Mouse (Mus musculus) Patski (cell line): ENCODE measurements at regions not wholly inside any gene's neighbourhood (a gene's known extent, or its start where the extent isn't known, plus 50 kb on each side); places are given as distances from the start of the nearest gene placed in this dataset.

ENCODE experiments used
- ATAC-seq: fragments of 100-300 bp; one replicate; pipeline ENCODE4 v1.8.0; 2021
- CTCF ChIA-PET: fragments of 350-600 bp; sonication (Branson Sonifier 250); formaldehyde crosslinking; loops from one replicate; lab custom pipeline; 2022; ENCODE audit warnings: inconsistent platforms; lab: Charles Lee
- POLR2A ChIA-PET: fragments of 350-600 bp; sonication (Branson Sonifier 250); formaldehyde crosslinking; loops from one replicate; lab custom pipeline; 2022; ENCODE audit warnings: antibody characterized with exemption, inconsistent platforms; lab: Charles Lee
- DNase-seq: peaks from one replicate; pipeline ENCODE4 v3.0.0-alpha.2; 2011; ENCODE audit warnings: low read depth, low spot score
- H3K27me3 ChIP-seq: fragments of 371-371 bp; one replicate; pipeline ENCODE4 v1.5.1; 2021
- CTCF ChIP-seq: fragments of 100-300 bp; IDR thresholded peaks from one replicate; pipeline ENCODE4 v1.5.1; 2021
- in situ Hi-C: fragments of 300-500 bp; cut with MboI; formaldehyde crosslinking; loops from 3 replicates; pipeline ENCODE4 v1.11.1; 2018; ENCODE audit warnings: low pct_unique_long_range_greater_than_20kb, mixed read lengths

GRCm38 (mm10) chr2:57772315-57772714 lies 225.4 kb upstream of the Galnt5 start:
- ATAC-seq (no peak), DNase-seq (no peak)
- ChIA-PET POLR2A (no interaction called here), CTCF (no interaction called here)
- in situ Hi-C loops = no loop called here
- TF ChIP-seq CTCF = peak; percentile 32
- peaks cover 3% of the 10 kb centered on the region for H3K27me3 ChIP-seq

GRCm38 (mm10) chr2:57776154-57776553 lies 221.5 kb upstream of the Galnt5 start:
- no peak for ATAC-seq
- ChIA-PET POLR2A (no interaction called here), CTCF (no interaction called here)
- peaks cover 3% of the 10 kb centered on the region for H3K27me3 ChIP-seq
- in situ Hi-C loops = no loop called here
- no peak for TF ChIP-seq CTCF
- DNase-seq = no peak

GRCm38 (mm10) chr2:57780836-57781235 lies 216.8 kb upstream of the Galnt5 start:
- ATAC-seq = no peak
- CTCF ChIA-PET = no interaction called here
- DNase-seq = no peak
- POLR2A ChIA-PET = no interaction called here
- in situ Hi-C loops = no loop called here
- H3K27me3 ChIP-seq = no peaks in the 10 kb centered on the region
- TF ChIP-seq CTCF = no peak

GRCm38 (mm10) chr2:57793519-57794296 lies 204.0 kb upstream of the Galnt5 start:
- in situ Hi-C loops = no loop called here
- no peak for ATAC-seq
- POLR2A ChIA-PET = no interaction called here

GRCm38 (mm10) chr2:57799279-57799678 lies 198.4 kb upstream of the Galnt5 start:
- ATAC-seq (no peak), DNase-seq (no peak)
- ChIA-PET POLR2A (no interaction called here), CTCF (no interaction called here)
- no peak for TF ChIP-seq CTCF
- peaks cover 10% of the 10 kb centered on the region for H3K27me3 ChIP-seq
- in situ Hi-C loops = no loop called here

More at GRCm38 (mm10) chr2:57793519-57794296, 204.0 kb upstream of the Galnt5 start:
- H3K27me3 ChIP-seq = peaks cover 8% of the 10 kb centered on the region
- no peak for TF ChIP-seq CTCF
- DNase-seq = no peak
- CTCF ChIA-PET = no interaction called here

GRCm38 (mm10) chr2:57807911-57808310 lies 189.8 kb upstream of the Galnt5 start:
- ChIA-PET POLR2A (no interaction called here), CTCF (no interaction called here)
- DNase-seq (no peak), ATAC-seq (no peak)
- no peak for TF ChIP-seq CTCF
- in situ Hi-C loops = no loop called here
- peaks cover 6% of the 10 kb centered on the region for H3K27me3 ChIP-seq

GRCm38 (mm10) chr2:57812996-57813395 lies 184.7 kb upstream of the Galnt5 start:
- ATAC-seq (no peak), DNase-seq (no peak)
- in situ Hi-C loops = no loop called here
- TF ChIP-seq CTCF = no peak
- POLR2A ChIA-PET = no interaction called here
- H3K27me3 ChIP-seq = peaks cover 2% of the 10 kb centered on the region
- CTCF ChIA-PET = interaction anchor here (1.2 kb wide), 1 partner anchor 9 kb away, joined by 4 read pairs; no protein-coding TSS in a partner anchor

GRCm38 (mm10) chr2:57820343-57820742 lies 177.3 kb upstream of the Galnt5 start:
- no peak for ATAC-seq
- H3K27me3 ChIP-seq = peaks cover 23% of the 10 kb centered on the region
- DNase-seq = no peak
- no peak for TF ChIP-seq CTCF
- in situ Hi-C loops = no loop called here
- POLR2A ChIA-PET = no interaction called here
- CTCF ChIA-PET = no interaction called here

- ATAC-seq (no peak), DNase-seq (no peak)
- CTCF ChIA-PET = no interaction called here
- TF ChIP-seq CTCF = no peak
- peaks cover 23% of the 10 kb centered on the region for H3K27me3 ChIP-seq
- POLR2A ChIA-PET = no interaction called here
- in situ Hi-C loops = no loop called here
These were observed 176.8 kb upstream of the Galnt5 start for GRCm38 (mm10) chr2:57820923-57821322.

- in situ Hi-C loops = no loop called here
- ATAC-seq = no peak
- ChIA-PET CTCF (no interaction called here), POLR2A (no interaction called here)
- H3K27me3 ChIP-seq = peaks cover 18% of the 10 kb centered on the region
- TF ChIP-seq CTCF = no peak
- no peak for DNase-seq
These were observed 169.4 kb upstream of the Galnt5 start for GRCm38 (mm10) chr2:57828284-57828683.

- DNase-seq = peak; percentile 0
- CTCF ChIA-PET = no interaction called here
- POLR2A ChIA-PET = no interaction called here
- in situ Hi-C loops = loop anchor here (10.0 kb wide), 1 partner anchor 1718 kb away; no protein-coding TSS in a partner anchor
- ATAC-seq = no peak
- H3K27me3 ChIP-seq = peaks cover 4% of the 10 kb centered on the region
- TF ChIP-seq CTCF = peak; percentile 35
These were observed 164.9 kb upstream of the Galnt5 start for GRCm38 (mm10) chr2:57832565-57833355.
